Mouse (Mus musculus) stomach, embryonic 15.5 days (tissue): ENCODE data around the gene Vwa7. TPM values are rescaled to one million over a fixed set of nuclear protein-coding genes. Genes with fewer than 3 reads are reported as not detected.
"Not testable (repeated sequence)": the region's sequence is repeated elsewhere in the genome, so short reads cannot be mapped to it uniquely, and the experiment has no call there.

Source experiments
- ATAC-seq: fragments of 200-750 bp; cut with Nextera tagmentation; 2 replicates; pipeline ENCODE4 v1.8.0; 2017; ENCODE audit warnings: low read depth, moderate number of reproducible peaks, moderate TSS enrichment; ENCODE audit not compliant: insufficient read depth, low FRiP score
- H3K27ac ChIP-seq: fragments of 300-500 bp; sonication (generic); 2 replicates; pipeline ENCODE4 v1.5.1; 2015; ENCODE audit warnings: mild to moderate bottlenecking, inconsistent platforms
- H3K27me3 ChIP-seq: fragments of 300-500 bp; sonication (generic); replicated peaks from 2 replicates; pipeline ENCODE4 v1.6.1; 2015; ENCODE audit warnings: inconsistent platforms
- H3K36me3 ChIP-seq: fragments of 300-500 bp; sonication (generic); 2 replicates; pipeline ENCODE4 v1.6.1; 2015; ENCODE audit warnings: inconsistent platforms
- H3K4me1 ChIP-seq: fragments of 300-500 bp; sonication (generic); 2 replicates; pipeline ENCODE4 v1.6.1; 2015; ENCODE audit warnings: inconsistent platforms
- H3K4me2 ChIP-seq: fragments of 300-500 bp; sonication (generic); 2 replicates; pipeline ENCODE4 v1.6.1; 2015; ENCODE audit warnings: mild to moderate bottlenecking, inconsistent platforms
- H3K4me3 ChIP-seq: fragments of 300-500 bp; sonication (generic); replicated peaks from 2 replicates; pipeline ENCODE4 v1.5.1; 2015; ENCODE audit warnings: inconsistent platforms
- H3K9ac ChIP-seq: fragments of 300-500 bp; sonication (generic); 2 replicates; pipeline ENCODE4 v1.6.1; 2015; ENCODE audit warnings: inconsistent platforms
- H3K9me3 ChIP-seq: fragments of 300-500 bp; sonication (generic); 2 replicates; pipeline ENCODE4 v1.6.1; 2016; ENCODE audit warnings: inconsistent platforms
- WGBS: fragments of 180-500 bp; shearing (Covaris S2); methylation state at CpG from one replicate; pipeline ENCODE4 v1.1.7; 2015; 5-methylcytosine and 5-hydroxymethylcytosine counted together
- polyA plus RNA-seq: library from polyadenylated mRNA; unstranded; fragments of >200 nt; fragmentation: Nextera tagmentation; extraction: Ambion mirVana; gene quantifications from 2 replicates; pipeline ENCODE4 v1.2.1, GENCODE M21; 2015

The Vwa7 gene
- 0.31 TPM in 2 replicates for polyA plus RNA-seq

GRCm38 (mm10) chr17:35016376-35016775 is at the start of gene Vwa7:
Gene Vwa7, plus strand, starts transcription at chr17:35016579.
- Histone ChIP-seq H3K27me3 (no peaks in the 10 kb centered on the region), H3K27ac (peak within 1 kb of the TSS; percentile 28; the same call in 1 of the 2 replicates)

GRCm38 (mm10) chr17:34969822-34970221 is 46.6 kb upstream of the Vwa7 start, which contains the start of gene Gm20481:
Gene Gm20481, plus strand, starts transcription at chr17:34969912.
- H3K4me2 ChIP-seq, ATAC-seq, H3K4me3 ChIP-seq, H3K9me3 ChIP-seq, H3K36me3 ChIP-seq, H3K4me1 ChIP-seq, H3K27ac ChIP-seq, H3K9ac ChIP-seq: not testable (repeated sequence)
- H3K27me3 ChIP-seq, result peaks cover 17% of the 10 kb centered on the region
- WGBS, result 57% methylated on average over 7 of the region's 11 CpGs

More at GRCm38 (mm10) chr17:35016376-35016775, at the start of gene Vwa7:
- Histone ChIP-seq H3K9me3 (no peaks in the 10 kb centered on the region), H3K36me3 (peaks cover 44% of the 10 kb centered on the region), H3K4me2 (no peak within 1 kb of the TSS), H3K4me1 (peaks cover 29% of the 10 kb centered on the region), H3K4me3 (no peak within 1 kb of the TSS), H3K9ac (no peak within 1 kb of the TSS)
- 56% methylated on average over 12 of the region's 12 CpGs for WGBS
- ATAC-seq, result peak; percentile 33; the same call in 1 of the 2 replicates

GRCm38 (mm10) chr17:34970850-34971249 is 45.5 kb upstream of the Vwa7 start:
- ATAC-seq, H3K9me3 ChIP-seq, H3K36me3 ChIP-seq, H3K4me3 ChIP-seq, H3K27ac ChIP-seq, H3K4me1 ChIP-seq, H3K4me2 ChIP-seq, H3K9ac ChIP-seq: not testable (repeated sequence)
- peaks cover 17% of the 10 kb centered on the region for H3K27me3 ChIP-seq
- whole genome bisulfite sequencing, result 41% methylated on average over 15 of the region's 37 CpGs

- H3K27me3 ChIP-seq, result peaks cover 17% of the 10 kb centered on the region
- peak overlapping the region; percentile 72 for H3K4me2 ChIP-seq
- H3K9me3 ChIP-seq, H3K4me1 ChIP-seq, H3K27ac ChIP-seq, H3K36me3 ChIP-seq, H3K9ac ChIP-seq: not testable (repeated sequence)
- 0 out of 2 replicates have a peak, but pooled peaks have one; percentile 5 for ATAC-seq
- H3K4me3 ChIP-seq, result peak overlapping the region; percentile 39
- 4% methylated on average over 28 of the region's 43 CpGs for WGBS
Observed at GRCm38 (mm10) chr17:34971694-34972068, 44.7 kb upstream of the Vwa7 start.

- Histone ChIP-seq H3K27ac (0 out of 2 replicates have a peak within 1 kb of the TSS, but pooled peaks have one; percentile 40), H3K4me2 (peak within 1 kb of the TSS; percentile 72), H3K4me3 (peak within 1 kb of the TSS; percentile 39), H3K27me3 (peaks cover 17% of the 10 kb centered on the region)
- not testable (repeated sequence) for H3K36me3 ChIP-seq, H3K9me3 ChIP-seq, H3K4me1 ChIP-seq, H3K9ac ChIP-seq
- WGBS, result 1% methylated on average over 31 of the region's 33 CpGs
- peak; percentile 95 for ATAC-seq
Observed at GRCm38 (mm10) chr17:34972069-34972749, 44.2 kb upstream of the Vwa7 start, which contains the start of the genes Hspa1a and Hspa1l. Gene Hspa1a, minus strand, starts transcription at chr17:34972156. Gene Hspa1l, plus strand, starts transcription at chr17:34972703.

GRCm38 (mm10) chr17:34975581-34976492 is 40.5 kb upstream of the Vwa7 start:
- H3K36me3 ChIP-seq, result no peaks in the 10 kb centered on the region
- H3K4me2 ChIP-seq, result no peak overlapping the region
- H3K9me3 ChIP-seq, result no peaks in the 10 kb centered on the region
- no peak overlapping the region for H3K4me3 ChIP-seq
- no peak overlapping the region for H3K9ac ChIP-seq
- no peak overlapping the region for H3K27ac ChIP-seq
- no peak for ATAC-seq
- H3K4me1 ChIP-seq, result peaks cover 6% of the 10 kb centered on the region
- H3K27me3 ChIP-seq, result no peaks in the 10 kb centered on the region
- WGBS, result 74% methylated on average over 3 of the region's 3 CpGs

- no peak overlapping the region for H3K27ac ChIP-seq
- H3K4me3 ChIP-seq, result no peak overlapping the region
- no peak overlapping the region for H3K4me2 ChIP-seq
- H3K27me3 ChIP-seq, result no peaks in the 10 kb centered on the region
- no peaks in the 10 kb centered on the region for H3K9me3 ChIP-seq
- H3K4me1 ChIP-seq, result peaks cover 8% of the 10 kb centered on the region
- H3K9ac ChIP-seq, result no peak overlapping the region
- WGBS, result 92% methylated on average over 20 of the region's 20 CpGs
- no peak for ATAC-seq
- no peaks in the 10 kb centered on the region for H3K36me3 ChIP-seq
Observed at GRCm38 (mm10) chr17:34977000-34977399, 39.4 kb upstream of the Vwa7 start.

- ATAC-seq, result no peak
- Histone ChIP-seq H3K9me3 (no peaks in the 10 kb centered on the region), H3K4me2 (no peak overlapping the region), H3K36me3 (no peaks in the 10 kb centered on the region), H3K9ac (no peak overlapping the region), H3K4me1 (peaks cover 11% of the 10 kb centered on the region), H3K27ac (no peak overlapping the region), H3K4me3 (no peak overlapping the region), H3K27me3 (no peaks in the 10 kb centered on the region)
- 85% methylated on average over 27 of the region's 27 CpGs for WGBS
Observed at GRCm38 (mm10) chr17:34978239-34978638, 38.1 kb upstream of the Vwa7 start.

- WGBS, result 89% methylated on average over 4 of the region's 4 CpGs
- no peak overlapping the region for H3K9ac ChIP-seq
- no peaks in the 10 kb centered on the region for H3K9me3 ChIP-seq
- H3K4me1 ChIP-seq, result peaks cover 13% of the 10 kb centered on the region
- H3K36me3 ChIP-seq, result no peaks in the 10 kb centered on the region
- no peak overlapping the region for H3K4me2 ChIP-seq
- ATAC-seq, result no peak
- no peak overlapping the region for H3K27ac ChIP-seq
- H3K27me3 ChIP-seq, result no peaks in the 10 kb centered on the region
- no peak overlapping the region for H3K4me3 ChIP-seq
Observed at GRCm38 (mm10) chr17:34979631-34980030, 36.7 kb upstream of the Vwa7 start.

GRCm38 (mm10) chr17:34980655-34981054 is 35.7 kb upstream of the Vwa7 start:
- no peaks in the 10 kb centered on the region for H3K9me3 ChIP-seq
- H3K4me1 ChIP-seq, result peaks cover 13% of the 10 kb centered on the region
- peaks cover 2% of the 10 kb centered on the region for H3K36me3 ChIP-seq
- WGBS, result 11% methylated on average over 2 of the region's 2 CpGs
- peak overlapping the region; percentile 85 for H3K4me2 ChIP-seq
- H3K27me3 ChIP-seq, result no peaks in the 10 kb centered on the region
- H3K4me3 ChIP-seq, result peak overlapping the region; percentile 69
- no peak for ATAC-seq
- H3K27ac ChIP-seq, result peak overlapping the region; percentile 99; the same call in 1 of the 2 replicates
- H3K9ac ChIP-seq, result peak overlapping the region; percentile 64; the same call in 1 of the 2 replicates

GRCm38 (mm10) chr17:34981690-34982180 is 34.6 kb upstream of the Vwa7 start, which contains the start of gene Lsm2:
Gene Lsm2, plus strand, starts transcription at chr17:34981862.
- WGBS, result under 1% methylated on average over 58 of the region's 58 CpGs
- Histone ChIP-seq H3K27ac (peak within 1 kb of the TSS; percentile 99), H3K4me2 (peak within 1 kb of the TSS; percentile 85), H3K4me1 (peaks cover 13% of the 10 kb centered on the region), H3K9me3 (no peaks in the 10 kb centered on the region), H3K4me3 (peak within 1 kb of the TSS; percentile 69), H3K9ac (peak within 1 kb of the TSS; percentile 64), H3K27me3 (no peaks in the 10 kb centered on the region), H3K36me3 (peaks cover 10% of the 10 kb centered on the region)
- ATAC-seq, result peak; percentile 95
